In genomic region chr5:64092748-64093292, GRCm38 (mm10) we compare ENCODE assay signal across 8 mouse cellular contexts. TPM values are rescaled to one million over a fixed set of nuclear protein-coding genes. Genes with fewer than 3 reads are reported as not detected.
DNase-seq lines count a peak whose midpoint lies in the region; ATAC-seq and TF ChIP-seq lines count a peak whose summit lies in the region.

Gene Pgm2, plus strand, starts transcription at chr5:64092950.

- peak within 1 kb of the TSS; percentile 57 for H3K4me3 ChIP-seq in cortical plate, adult 2 months (ENCODE audit: insufficient read depth, low read length)

- ATAC-seq in megakaryocyte, adult 5-6 weeks (ENCODE audit: poor library complexity, severe bottlenecking): peak; percentile 93

- H3K4me1 ChIP-seq in cortical plate, adult 2 months (ENCODE audit: control insufficient read depth, insufficient read depth, low read length): peaks cover 4% of the 10 kb centered on the region

- peak; percentile 57 for TF ChIP-seq POLR2A in cortical plate, adult 2 months (IDR thresholded peaks at IDR 0.05; ENCODE audit: extremely low read depth, insufficient read depth, low read length)

- TF ChIP-seq CTCF in cortical plate, adult 2 months (IDR thresholded peaks at IDR 0.05; ENCODE audit: extremely low read depth, insufficient read depth, low read length): no peak

- DNase-seq in adipocyte (ENCODE audit: low spot score): peak; percentile 93
- DNase-seq in gastrocnemius, adult 8-10 months (ENCODE audit: low spot score in 2 of 2): peak; percentile 65 to 67
- DNase-seq in induced T-regulatory cell, adult 2 months (ENCODE audit: low read depth): peak; percentile 95
- DNase-seq in left cerebral cortex, adult 8-10 months (ENCODE audit: low spot score in 2 of 2): peak; percentile 62 to 75
- peak; percentile 85 for DNase-seq in right cerebral cortex, adult 18-20 months
- peak; percentile 80 for DNase-seq in urinary bladder, adult 2 months (ENCODE audit: low spot score)

- H3K27ac ChIP-seq in cortical plate, adult 2 months (ENCODE audit: insufficient read depth, low read length): no peak within 1 kb of the TSS

RNA-seq across cellular contexts. Expression of gene Pgm2, which starts in this region (rescaled TPM):
- polyA plus RNA-seq in cortical plate, adult 2 months (2012; rRNA removed): 10.7 and 11.4 TPM in 2 replicates
- total RNA-seq in gastrocnemius, adult 8-10 months (2022): 1 to 10 TPM in 3 of 4 experiments, under 1 TPM in 1; 0.97 to 2.4 (median 1.4) TPM
- 10 to 100 TPM in 3 of 4 experiments, 1 to 10 TPM in 1; 9.2 to 12.4 (median 11.3) TPM for total RNA-seq in left cerebral cortex, adult 8-10 months (2022)
- total RNA-seq in megakaryocyte, adult 5-6 weeks (2015): 42.4 and 53.4 TPM in 2 replicates
- 40.5 and 41.3 TPM in 2 replicates for total RNA-seq in megakaryocyte, adult 5-6 weeks (2017)
- polyA plus RNA-seq in urinary bladder, adult 2 months (2012; rRNA removed): 33.6 and 35.8 TPM in 2 replicates
